Mouse (Mus musculus): Measurements from ENCODE around the gene Kansl2. TPM values are rescaled to one million over a fixed set of nuclear protein-coding genes. Genes with fewer than 3 reads are reported as not detected.

Kansl2 gene
- polyA plus RNA-seq, 1 experiment from 2014 or later = 89.9 TPM

DNA sequence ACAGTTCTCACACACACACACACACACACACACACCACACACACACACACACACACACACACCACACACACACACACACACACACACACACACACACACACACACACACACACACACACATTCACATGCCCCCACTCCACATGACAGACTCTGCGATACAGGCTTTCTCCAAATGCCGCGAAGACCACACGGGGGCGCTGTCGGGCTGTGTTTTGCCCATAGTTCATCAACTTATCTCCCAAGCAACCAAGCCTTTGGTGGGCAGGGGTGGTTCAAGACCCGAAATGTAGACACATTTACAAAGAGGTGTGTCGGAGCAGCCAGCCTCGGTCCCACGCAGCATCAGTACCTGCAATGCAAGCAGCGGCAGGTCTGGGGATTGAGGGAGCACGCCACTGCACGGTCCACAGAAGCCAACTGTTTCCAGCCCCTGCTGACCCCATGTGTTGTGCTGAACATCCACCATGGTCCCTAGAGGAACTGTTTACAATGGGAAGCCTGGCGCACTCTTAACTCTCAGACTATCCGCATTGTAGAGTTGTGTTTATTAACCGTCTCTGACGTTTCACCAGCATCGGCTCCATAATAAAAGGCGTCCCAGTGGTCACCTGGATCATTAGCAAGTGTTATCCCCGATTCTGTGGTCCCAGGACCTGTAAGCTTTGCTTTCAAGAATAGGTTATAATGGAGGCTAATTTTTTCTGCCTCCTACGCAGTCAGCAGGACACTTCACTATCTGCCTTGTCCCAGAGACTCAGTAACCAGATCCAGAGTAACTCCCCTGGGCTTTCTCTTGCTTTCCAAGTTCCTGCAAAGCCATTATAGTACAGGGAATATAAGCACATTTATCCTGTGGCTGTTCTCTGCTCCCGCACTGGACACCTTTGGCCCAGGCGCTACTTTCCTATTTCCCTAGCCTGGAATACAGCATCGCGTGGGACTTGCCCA is 23.4 kb downstream of the Kansl2 start:
- H3K4me3 ChIP-seq (ENCODE audit: low read length) = peak overlapping the region; percentile 24; the same call in 1 of the 2 replicates
- no peaks in the 10 kb centered on the region for H3K9me3 ChIP-seq (ENCODE audit: control insufficient read depth, low read length)
- peaks cover 4% of the 10 kb centered on the region for H3K4me1 ChIP-seq (replicated peaks; ENCODE audit: control insufficient read depth, insufficient read depth, low read length)
- peak; percentile 31; the same call in 1 of the 2 replicates for ATAC-seq (ENCODE audit: low read depth)
- H3K4me2 ChIP-seq (ENCODE audit: low read depth, low read length) = peak overlapping the region; percentile 56
- no peaks in the 10 kb centered on the region for H3K27me3 ChIP-seq (ENCODE audit: control insufficient read depth, insufficient read depth, low read depth, low read length)
- H3K36me3 ChIP-seq (ENCODE audit: control insufficient read depth, insufficient read depth, low read length) = no peaks in the 10 kb centered on the region
- 27% methylated on average over 25 of the region's 25 CpGs for WGBS
- no peak overlapping the region for H3K27ac ChIP-seq (ENCODE audit: low read length)
- peak overlapping the region; percentile 54; the same call in 1 of the 2 replicates for H3K9ac ChIP-seq (ENCODE audit: low read length)

GRCm38 (mm10) chr15:98509387-98509786 is 24.7 kb downstream of the Kansl2 start:
- Histone ChIP-seq H3K9ac (ENCODE audit: low read length) (no peak overlapping the region), H3K36me3 (ENCODE audit: control insufficient read depth, insufficient read depth, low read length) (no peaks in the 10 kb centered on the region), H3K27ac (ENCODE audit: low read length) (no peak overlapping the region), H3K4me1 (replicated peaks; ENCODE audit: control insufficient read depth, insufficient read depth, low read length) (peaks cover 4% of the 10 kb centered on the region), H3K4me2 (ENCODE audit: low read depth, low read length) (no peak overlapping the region), H3K9me3 (ENCODE audit: control insufficient read depth, low read length) (no peaks in the 10 kb centered on the region), H3K4me3 (ENCODE audit: low read length) (no peak overlapping the region), H3K27me3 (ENCODE audit: control insufficient read depth, insufficient read depth, low read depth, low read length) (no peaks in the 10 kb centered on the region)
- ATAC-seq (ENCODE audit: low read depth) = no peak
- WGBS = 60% methylated on average over 2 of the region's 2 CpGs

GRCm38 (mm10) chr15:98507321-98507720 is 26.7 kb downstream of the Kansl2 start:
- H3K4me2 ChIP-seq (ENCODE audit: low read depth, low read length) = no peak overlapping the region

DNA sequence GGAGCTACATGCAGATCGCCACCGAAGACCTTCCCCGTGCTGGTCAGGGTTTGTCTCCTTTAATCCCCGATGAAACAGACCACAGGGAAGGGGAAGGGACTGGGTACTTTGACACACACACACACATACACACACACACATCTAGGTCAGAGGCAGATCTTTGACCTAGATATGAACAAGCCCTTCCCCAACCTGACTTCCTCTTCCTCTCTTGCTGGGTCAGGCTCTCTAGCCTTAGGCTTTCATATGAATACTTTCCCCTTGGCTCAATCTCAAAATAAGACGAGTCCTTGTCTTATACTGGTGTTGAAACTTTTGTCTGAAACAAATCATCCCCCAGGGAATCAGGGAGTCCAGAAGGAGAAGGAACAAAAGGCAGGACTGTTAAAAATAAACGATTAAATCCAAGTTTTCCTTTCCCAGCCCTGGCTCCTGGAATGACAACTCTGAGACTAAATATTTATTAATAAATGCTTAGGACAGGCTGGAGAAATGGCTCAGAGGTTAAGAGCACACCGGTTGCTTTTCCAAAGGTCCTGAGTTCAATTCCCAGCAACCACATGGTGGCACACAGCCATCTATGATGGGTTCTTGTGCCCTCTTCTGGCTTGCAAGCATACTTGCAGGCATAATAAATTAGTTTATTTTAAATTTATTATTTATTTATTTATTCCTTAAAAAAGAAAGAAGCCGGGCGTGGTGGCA is 27.7 kb downstream of the Kansl2 start:
- 68% methylated on average over 9 of the region's 9 CpGs for WGBS
- no peak overlapping the region for H3K27ac ChIP-seq (ENCODE audit: low read length)
- H3K27me3 ChIP-seq (ENCODE audit: control insufficient read depth, insufficient read depth, low read depth, low read length) = no peaks in the 10 kb centered on the region
- no peaks in the 10 kb centered on the region for H3K36me3 ChIP-seq (ENCODE audit: control insufficient read depth, insufficient read depth, low read length)
- H3K9ac ChIP-seq (ENCODE audit: low read length) = no peak overlapping the region
- ATAC-seq (ENCODE audit: low read depth) = no peak
- no peak overlapping the region for H3K4me3 ChIP-seq (ENCODE audit: low read length)
- H3K9me3 ChIP-seq (ENCODE audit: control insufficient read depth, low read length) = no peaks in the 10 kb centered on the region
- no peak overlapping the region for H3K4me2 ChIP-seq (ENCODE audit: low read depth, low read length)
- H3K4me1 ChIP-seq (replicated peaks; ENCODE audit: control insufficient read depth, insufficient read depth, low read length) = peaks cover 4% of the 10 kb centered on the region; the same call in 1 of the 2 replicates

More at GRCm38 (mm10) chr15:98507321-98507720, 26.7 kb downstream of the Kansl2 start:
- Histone ChIP-seq H3K9ac (ENCODE audit: low read length) (no peak overlapping the region), H3K9me3 (ENCODE audit: control insufficient read depth, low read length) (no peaks in the 10 kb centered on the region), H3K36me3 (ENCODE audit: control insufficient read depth, insufficient read depth, low read length) (no peaks in the 10 kb centered on the region), H3K4me3 (ENCODE audit: low read length) (no peak overlapping the region), H3K27ac (ENCODE audit: low read length) (no peak overlapping the region), H3K4me1 (replicated peaks; ENCODE audit: control insufficient read depth, insufficient read depth, low read length) (peaks cover 4% of the 10 kb centered on the region; the same call in 1 of the 2 replicates), H3K27me3 (ENCODE audit: control insufficient read depth, insufficient read depth, low read depth, low read length) (no peaks in the 10 kb centered on the region)
- no peak for ATAC-seq (ENCODE audit: low read depth)
- WGBS = 85% methylated on average over 6 of the region's 6 CpGs

GRCm38 (mm10) chr15:98504514-98504913 is 29.6 kb downstream of the Kansl2 start:
- Histone ChIP-seq H3K4me2 (ENCODE audit: low read depth, low read length) (no peak overlapping the region), H3K27ac (ENCODE audit: low read length) (no peak overlapping the region), H3K36me3 (ENCODE audit: control insufficient read depth, insufficient read depth, low read length) (no peaks in the 10 kb centered on the region), H3K4me1 (replicated peaks; ENCODE audit: control insufficient read depth, insufficient read depth, low read length) (no peaks in the 10 kb centered on the region), H3K27me3 (ENCODE audit: control insufficient read depth, insufficient read depth, low read depth, low read length) (no peaks in the 10 kb centered on the region), H3K4me3 (ENCODE audit: low read length) (no peak overlapping the region), H3K9me3 (ENCODE audit: control insufficient read depth, low read length) (no peaks in the 10 kb centered on the region), H3K9ac (ENCODE audit: low read length) (no peak overlapping the region)
- 14% methylated on average over 18 of the region's 18 CpGs for WGBS
- no peak for ATAC-seq (ENCODE audit: low read depth)

DNA sequence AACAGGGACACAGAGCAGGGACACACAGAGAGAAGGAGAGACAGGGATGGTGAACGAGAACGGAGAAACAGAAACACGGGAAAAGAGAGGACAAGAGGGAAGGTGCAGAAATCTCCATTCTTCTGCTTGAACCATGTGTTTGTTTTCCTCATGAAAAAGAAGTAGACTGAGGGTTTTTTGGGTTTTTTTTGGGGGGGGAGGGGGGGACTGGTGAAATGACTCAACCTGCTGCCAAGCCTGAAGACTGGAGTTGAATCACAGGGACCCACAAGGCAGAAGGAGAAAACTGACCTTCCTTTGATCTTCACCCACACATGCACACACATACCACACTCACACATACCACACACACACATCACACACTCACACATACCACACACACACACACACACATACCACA is 30.7 kb downstream of the Kansl2 start:
- no peak for ATAC-seq (ENCODE audit: low read depth)

DNA sequence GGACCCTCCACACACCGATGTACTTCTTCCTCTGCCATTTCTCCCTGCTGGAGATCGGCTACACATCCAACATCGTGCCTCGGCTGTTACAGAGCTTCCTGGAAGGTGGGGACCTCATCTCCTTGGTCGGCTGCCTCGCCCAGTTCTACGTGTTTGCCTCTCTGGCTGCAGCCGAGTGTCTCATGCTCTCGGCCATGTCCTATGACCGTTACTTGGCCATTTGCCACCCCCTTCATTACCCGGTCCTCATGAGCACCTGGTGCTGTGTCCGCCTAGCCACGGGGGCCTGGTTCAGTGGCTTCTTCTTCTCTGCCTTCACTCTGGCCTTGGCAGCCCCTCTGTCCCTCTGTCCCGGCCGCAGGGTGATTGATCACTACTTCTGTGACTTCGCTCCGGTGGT is 36.4 kb downstream of the Kansl2 start:
- 70% methylated on average over 17 of the region's 17 CpGs for WGBS
- no peaks in the 10 kb centered on the region for H3K36me3 ChIP-seq (ENCODE audit: control insufficient read depth, insufficient read depth, low read length)

More for the DNA sequence above, 30.7 kb downstream of the Kansl2 start:
- 68% methylated on average over 3 of the region's 3 CpGs for WGBS
- Histone ChIP-seq H3K27me3 (ENCODE audit: control insufficient read depth, insufficient read depth, low read depth, low read length) (no peaks in the 10 kb centered on the region), H3K4me1 (replicated peaks; ENCODE audit: control insufficient read depth, insufficient read depth, low read length) (no peaks in the 10 kb centered on the region), H3K4me3 (ENCODE audit: low read length) (no peak overlapping the region), H3K4me2 (ENCODE audit: low read depth, low read length) (no peak overlapping the region), H3K36me3 (ENCODE audit: control insufficient read depth, insufficient read depth, low read length) (no peaks in the 10 kb centered on the region), H3K9ac (ENCODE audit: low read length) (no peak overlapping the region), H3K9me3 (ENCODE audit: control insufficient read depth, low read length) (no peaks in the 10 kb centered on the region), H3K27ac (ENCODE audit: low read length) (no peak overlapping the region)

GRCm38 (mm10) chr15:98492102-98492501 is 42.0 kb downstream of the Kansl2 start, which contains the start of gene Olfr279:
Gene Olfr279, plus strand, starts transcription at chr15:98492402.
- H3K27ac ChIP-seq (ENCODE audit: low read length) = no peak within 1 kb of the TSS
- WGBS = 61% methylated on average over 4 of the region's 4 CpGs
- no peak within 1 kb of the TSS for H3K9ac ChIP-seq (ENCODE audit: low read length)
- ATAC-seq (ENCODE audit: low read depth) = no peak
- no peaks in the 10 kb centered on the region for H3K9me3 ChIP-seq (ENCODE audit: control insufficient read depth, low read length)
- H3K36me3 ChIP-seq (ENCODE audit: control insufficient read depth, insufficient read depth, low read length) = no peaks in the 10 kb centered on the region
- no peaks in the 10 kb centered on the region for H3K4me1 ChIP-seq (replicated peaks; ENCODE audit: control insufficient read depth, insufficient read depth, low read length)
- no peak within 1 kb of the TSS for H3K4me3 ChIP-seq (ENCODE audit: low read length)
- no peaks in the 10 kb centered on the region for H3K27me3 ChIP-seq (ENCODE audit: control insufficient read depth, insufficient read depth, low read depth, low read length)
- no peak within 1 kb of the TSS for H3K4me2 ChIP-seq (ENCODE audit: low read depth, low read length)

More for the DNA sequence above, 36.4 kb downstream of the Kansl2 start:
- H3K27me3 ChIP-seq (ENCODE audit: control insufficient read depth, insufficient read depth, low read depth, low read length) = no peaks in the 10 kb centered on the region
- H3K27ac ChIP-seq (ENCODE audit: low read length) = no peak overlapping the region
- no peak overlapping the region for H3K9ac ChIP-seq (ENCODE audit: low read length)
- no peak for ATAC-seq (ENCODE audit: low read depth)
- no peaks in the 10 kb centered on the region for H3K4me1 ChIP-seq (replicated peaks; ENCODE audit: control insufficient read depth, insufficient read depth, low read length)
- H3K4me2 ChIP-seq (ENCODE audit: low read depth, low read length) = no peak overlapping the region
- no peak overlapping the region for H3K4me3 ChIP-seq (ENCODE audit: low read length)
- H3K9me3 ChIP-seq (ENCODE audit: control insufficient read depth, low read length) = no peaks in the 10 kb centered on the region

DNA sequence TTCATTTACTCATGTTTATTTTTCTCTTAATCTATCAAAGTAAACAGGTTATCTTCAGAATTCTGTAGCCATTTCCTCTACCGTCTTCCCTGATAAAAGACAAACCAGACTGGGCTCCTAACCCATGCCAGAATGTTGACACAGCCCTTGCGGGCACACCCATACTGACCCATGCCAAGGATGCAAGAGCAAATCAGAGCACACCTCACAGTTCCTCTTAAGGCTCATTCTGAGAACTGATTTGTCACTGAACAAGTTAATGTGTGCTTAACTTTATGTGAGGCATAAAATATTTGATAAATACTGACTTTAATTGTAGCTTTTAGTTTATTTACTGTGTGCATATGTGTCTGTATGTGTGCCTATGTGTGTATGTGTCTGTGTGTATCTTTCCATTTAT is 42.7 kb downstream of the Kansl2 start:
- Histone ChIP-seq H3K9ac (ENCODE audit: low read length) (no peak overlapping the region), H3K4me1 (replicated peaks; ENCODE audit: control insufficient read depth, insufficient read depth, low read length) (no peaks in the 10 kb centered on the region), H3K27ac (ENCODE audit: low read length) (no peak overlapping the region), H3K36me3 (ENCODE audit: control insufficient read depth, insufficient read depth, low read length) (no peaks in the 10 kb centered on the region), H3K27me3 (ENCODE audit: control insufficient read depth, insufficient read depth, low read depth, low read length) (no peaks in the 10 kb centered on the region), H3K9me3 (ENCODE audit: control insufficient read depth, low read length) (no peaks in the 10 kb centered on the region), H3K4me2 (ENCODE audit: low read depth, low read length) (no peak overlapping the region), H3K4me3 (ENCODE audit: low read length) (no peak overlapping the region)
- no peak for ATAC-seq (ENCODE audit: low read depth)
- 28% methylated on average over 2 of the region's 2 CpGs for WGBS

Measured in lung, embryonic 16.5 days (tissue).